Mouse (Mus musculus) kidney, embryonic 16.5 days (tissue): ENCODE data around the gene Tkfc. TPM values are rescaled to one million over a fixed set of nuclear protein-coding genes. Genes with fewer than 3 reads are reported as not detected.

Experiments used
- ATAC-seq: fragments of 200-750 bp; cut with Nextera tagmentation; 2 replicates; pipeline ENCODE4 v1.8.0; 2017; ENCODE audit warnings: moderate TSS enrichment; ENCODE audit not compliant: low FRiP score, low TSS enrichment
- H3K27ac ChIP-seq: fragments of 300-500 bp; sonication (generic); 2 replicates; pipeline ENCODE4 v1.5.1; 2014; ENCODE audit warnings: low read length
- H3K27me3 ChIP-seq: fragments of 300-500 bp; sonication (generic); 2 replicates; pipeline ENCODE4 v1.6.1; 2014; ENCODE audit warnings: low read length, control low read depth, mixed read lengths; ENCODE audit not compliant: insufficient read depth
- H3K36me3 ChIP-seq: fragments of 300-500 bp; sonication (generic); 2 replicates; pipeline ENCODE4 v1.6.1; 2014; ENCODE audit warnings: low read length, control low read depth, mixed read lengths; ENCODE audit not compliant: insufficient read depth
- H3K4me1 ChIP-seq: fragments of 300-500 bp; sonication (generic); 2 replicates; pipeline ENCODE4 v1.6.1; 2014; ENCODE audit warnings: low read length, control low read depth, mixed read lengths; ENCODE audit not compliant: insufficient read depth
- H3K4me2 ChIP-seq: fragments of 300-500 bp; sonication (generic); replicated peaks from 2 replicates; pipeline ENCODE4 v1.6.1; 2014; ENCODE audit warnings: low read depth, low read length
- H3K4me3 ChIP-seq: fragments of 300-500 bp; sonication (generic); 2 replicates; pipeline ENCODE4 v1.5.1; 2014; ENCODE audit warnings: mild to moderate bottlenecking, low read length
- H3K9ac ChIP-seq: fragments of 300-500 bp; sonication (generic); replicated peaks from 2 replicates; pipeline ENCODE4 v1.6.1; 2014; ENCODE audit warnings: low read length
- H3K9me3 ChIP-seq: fragments of 300-500 bp; sonication (generic); 2 replicates; pipeline ENCODE4 v1.6.1; 2016; ENCODE audit warnings: low read length, control low read depth
- WGBS: fragments of 180-500 bp; shearing (Covaris S2); extraction: QIAGEN DNeasy Blood & Tissue Kit; methylation state at CpG from one replicate; pipeline ENCODE4 v1.1.7; 2014; 5-methylcytosine and 5-hydroxymethylcytosine counted together
- polyA plus RNA-seq: library from polyadenylated mRNA; unstranded; fragments of >200 nt; fragmentation: Nextera tagmentation; extraction: Ambion mirVana; gene quantifications from 2 replicates; pipeline ENCODE4 v1.2.1, GENCODE M21; 2015

Gene Tkfc
- polyA plus RNA-seq, 1 experiment from 2014 or later = 54.9 TPM

DNA sequence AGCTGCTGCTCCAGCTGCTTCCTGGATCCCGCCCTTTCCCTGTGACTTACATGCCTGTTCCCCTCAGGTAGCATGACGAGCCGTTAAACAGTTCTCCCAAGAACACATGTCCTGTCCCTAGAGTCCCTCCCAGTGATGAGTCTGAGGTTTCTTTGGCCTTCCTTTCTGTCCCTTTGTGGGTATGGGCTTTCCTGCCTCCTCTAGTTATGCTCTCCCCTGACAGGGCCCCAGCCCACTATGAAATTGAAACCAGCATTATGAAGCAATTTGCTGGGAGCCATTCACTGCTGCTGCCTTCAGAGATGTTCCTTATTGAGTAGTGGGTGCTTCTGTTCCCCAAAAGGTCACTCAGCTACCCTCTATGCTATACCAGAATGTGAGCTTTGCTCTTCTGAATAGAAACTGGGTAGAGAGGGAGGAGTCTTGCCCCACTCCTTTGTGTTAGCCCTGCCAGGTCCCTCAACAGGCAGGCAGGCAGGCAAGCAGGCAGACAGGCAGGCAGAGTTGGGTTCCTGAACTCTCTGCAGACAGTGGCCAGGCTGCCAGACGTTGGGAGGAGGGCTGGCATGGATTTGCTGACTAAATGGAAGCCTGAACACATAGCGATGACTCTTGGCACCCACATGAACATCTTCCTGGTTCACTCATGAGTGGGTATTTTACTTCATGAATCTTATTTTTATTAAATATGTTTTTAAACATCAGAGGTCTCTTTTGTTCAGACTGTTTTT, 16.2 kb downstream of the Tkfc start:
- no peaks in the 10 kb centered on the region for H3K9me3 ChIP-seq
- H3K36me3 ChIP-seq = peaks cover 12% of the 10 kb centered on the region; the same call in 1 of the 2 replicates
- no peak overlapping the region for H3K4me3 ChIP-seq
- no peak overlapping the region for H3K4me2 ChIP-seq
- H3K9ac ChIP-seq = no peak overlapping the region
- ATAC-seq = no peak
- WGBS = 67% methylated on average over 5 of the region's 5 CpGs
- no peak overlapping the region for H3K27ac ChIP-seq
- H3K4me1 ChIP-seq = no peaks in the 10 kb centered on the region
- H3K27me3 ChIP-seq = no peaks in the 10 kb centered on the region

DNA sequence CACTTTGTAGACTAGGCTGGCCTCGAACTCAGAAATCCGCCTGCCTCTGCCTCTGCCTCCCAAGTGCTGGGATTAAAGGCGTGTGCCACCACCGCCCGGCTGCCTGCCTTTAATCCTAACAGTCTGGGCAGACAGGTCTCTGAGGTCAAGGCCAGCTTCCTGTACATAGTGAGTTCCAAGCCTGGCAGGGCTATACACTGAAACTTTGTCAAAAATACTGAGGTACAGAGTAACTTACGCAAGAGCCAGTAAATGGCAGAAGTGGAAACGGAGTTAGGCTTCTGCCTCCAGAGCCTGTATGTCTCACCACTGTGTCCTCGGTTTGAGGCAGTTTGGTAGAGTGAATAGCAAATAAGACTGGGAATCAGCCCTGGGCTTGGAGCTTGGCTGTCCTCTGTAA, 18.2 kb downstream of the Tkfc start:
- Histone ChIP-seq H3K27ac (no peak overlapping the region), H3K27me3 (no peaks in the 10 kb centered on the region), H3K9ac (no peak overlapping the region), H3K9me3 (no peaks in the 10 kb centered on the region), H3K4me2 (no peak overlapping the region), H3K36me3 (0 out of 2 replicates have a peak, but pooled peaks cover 3% of the 10 kb centered on the region), H3K4me3 (no peak overlapping the region), H3K4me1 (no peaks in the 10 kb centered on the region)
- WGBS = 91% methylated on average over 7 of the region's 8 CpGs
- no peak for ATAC-seq

DNA sequence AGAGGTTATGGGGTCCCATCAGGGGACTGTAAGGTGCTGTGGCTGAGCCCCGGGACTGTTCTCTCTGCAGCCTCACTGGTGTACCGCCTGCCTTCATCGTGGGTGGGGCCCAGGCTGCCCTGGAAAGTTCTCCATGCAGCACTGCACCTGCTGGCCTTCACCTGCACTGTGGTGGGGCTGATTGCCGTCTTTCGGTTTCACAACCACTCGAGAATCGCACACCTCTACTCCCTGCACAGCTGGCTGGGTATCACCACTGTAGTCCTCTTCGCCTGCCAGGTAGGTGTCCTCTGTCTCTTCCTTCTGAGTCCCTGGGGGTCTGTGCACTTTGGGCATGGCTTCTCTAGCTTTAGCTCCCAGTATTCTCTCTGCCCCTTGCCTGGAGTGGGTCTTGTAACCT, 20.3 kb downstream of the Tkfc start:
- 84% methylated on average over 8 of the region's 8 CpGs for WGBS
- ATAC-seq = peak; percentile 27; the same call in 1 of the 2 replicates

DNA sequence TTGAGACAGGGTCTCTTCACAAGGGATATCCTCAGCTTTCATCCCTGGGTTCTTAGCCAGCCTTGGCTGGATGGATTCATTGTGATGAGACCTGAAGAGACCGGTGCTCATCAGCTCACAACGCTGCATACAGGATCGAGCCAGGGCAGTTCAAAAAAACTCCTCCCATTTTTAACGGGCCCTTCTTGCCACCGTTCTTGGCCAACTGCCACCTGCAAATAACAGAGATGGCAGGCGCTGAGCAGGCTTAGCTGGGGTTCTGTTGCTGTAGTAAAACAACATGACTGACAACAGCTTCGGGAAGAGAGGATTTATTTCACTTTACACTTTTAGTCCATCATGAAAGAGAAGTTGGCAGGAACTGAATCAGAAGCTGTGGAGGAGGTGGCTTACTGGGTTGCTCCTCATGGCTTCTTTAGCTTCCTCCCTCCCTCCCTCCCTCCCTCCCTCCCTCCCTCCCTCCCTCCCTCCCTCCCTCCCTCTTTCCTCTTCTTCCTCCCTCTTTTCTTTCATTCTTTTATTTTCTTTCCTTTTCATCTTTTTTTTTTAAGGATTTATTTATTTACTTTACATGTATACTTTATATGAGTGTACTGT, 21.8 kb downstream of the Tkfc start:
- H3K4me2 ChIP-seq = no peak overlapping the region
- H3K27me3 ChIP-seq = no peaks in the 10 kb centered on the region
- ATAC-seq = no peak
- no peaks in the 10 kb centered on the region for H3K36me3 ChIP-seq
- no peak overlapping the region for H3K4me3 ChIP-seq
- no peaks in the 10 kb centered on the region for H3K9me3 ChIP-seq
- WGBS = 59% methylated on average over 7 of the region's 7 CpGs
- H3K4me1 ChIP-seq = no peaks in the 10 kb centered on the region; the same call in 1 of the 2 replicates
- H3K27ac ChIP-seq = no peak overlapping the region
- H3K9ac ChIP-seq = no peak overlapping the region

More for the DNA sequence above, 20.3 kb downstream of the Tkfc start:
- H3K4me2 ChIP-seq = no peak overlapping the region
- no peaks in the 10 kb centered on the region for H3K9me3 ChIP-seq
- H3K4me3 ChIP-seq = no peak overlapping the region
- no peak overlapping the region for H3K27ac ChIP-seq
- H3K27me3 ChIP-seq = no peaks in the 10 kb centered on the region
- H3K9ac ChIP-seq = no peak overlapping the region
- H3K36me3 ChIP-seq = no peaks in the 10 kb centered on the region
- H3K4me1 ChIP-seq = no peaks in the 10 kb centered on the region

DNA sequence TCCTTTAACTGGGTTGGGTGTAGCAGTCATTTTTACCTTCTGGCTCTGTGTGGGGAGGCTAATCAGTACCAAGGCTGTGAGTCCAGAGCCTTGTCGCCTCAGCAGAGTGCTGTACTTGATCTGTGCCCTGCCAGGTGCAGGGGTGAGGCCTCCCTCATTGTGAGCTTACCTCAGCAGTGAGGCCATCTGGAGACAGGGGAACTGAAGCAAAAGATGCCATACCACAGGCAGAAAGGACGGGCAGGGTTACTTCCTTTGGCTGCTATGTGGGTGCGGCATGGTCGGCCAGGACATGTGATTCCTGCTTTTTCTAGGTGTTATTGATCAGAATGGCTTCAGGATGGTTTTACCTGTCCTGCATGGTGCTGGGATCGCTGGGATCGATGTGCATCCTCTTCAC, 23.5 kb downstream of the Tkfc start:
- no peak for ATAC-seq
- no peak overlapping the region for H3K9ac ChIP-seq
- H3K4me2 ChIP-seq = no peak overlapping the region
- no peaks in the 10 kb centered on the region for H3K27me3 ChIP-seq
- H3K9me3 ChIP-seq = no peaks in the 10 kb centered on the region
- H3K27ac ChIP-seq = no peak overlapping the region
- no peaks in the 10 kb centered on the region for H3K36me3 ChIP-seq
- peaks cover 10% of the 10 kb centered on the region for H3K4me1 ChIP-seq
- 82% methylated on average over 6 of the region's 6 CpGs for WGBS
- H3K4me3 ChIP-seq = no peak overlapping the region

DNA sequence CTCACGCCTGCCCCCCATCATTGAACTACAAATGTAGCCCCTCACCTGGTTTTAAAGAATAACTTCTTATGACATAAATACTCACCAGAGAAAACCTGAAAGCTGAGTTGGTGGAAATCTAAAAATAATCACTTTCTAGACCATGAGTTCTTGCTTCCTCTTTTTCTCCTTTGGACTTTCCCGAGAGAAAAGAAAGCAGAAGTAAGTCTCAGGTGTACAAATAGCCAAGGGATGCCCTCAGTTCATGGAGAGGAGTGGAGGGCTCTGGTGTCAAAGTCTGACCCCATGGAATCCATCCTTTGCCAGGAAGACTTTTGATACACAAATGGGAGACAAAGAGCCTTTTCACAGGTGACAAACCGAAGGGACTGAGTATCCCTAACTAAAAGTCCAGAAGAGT, 24.7 kb downstream of the Tkfc start:
- H3K4me1 ChIP-seq = peaks cover 15% of the 10 kb centered on the region
- ATAC-seq = no peak
- no peaks in the 10 kb centered on the region for H3K27me3 ChIP-seq
- H3K9ac ChIP-seq = no peak overlapping the region
- no peak overlapping the region for H3K27ac ChIP-seq
- WGBS = 83% methylated on average over 3 of the region's 3 CpGs
- H3K4me2 ChIP-seq = no peak overlapping the region
- H3K9me3 ChIP-seq = no peaks in the 10 kb centered on the region
- H3K4me3 ChIP-seq = no peak overlapping the region
- H3K36me3 ChIP-seq = no peaks in the 10 kb centered on the region

DNA sequence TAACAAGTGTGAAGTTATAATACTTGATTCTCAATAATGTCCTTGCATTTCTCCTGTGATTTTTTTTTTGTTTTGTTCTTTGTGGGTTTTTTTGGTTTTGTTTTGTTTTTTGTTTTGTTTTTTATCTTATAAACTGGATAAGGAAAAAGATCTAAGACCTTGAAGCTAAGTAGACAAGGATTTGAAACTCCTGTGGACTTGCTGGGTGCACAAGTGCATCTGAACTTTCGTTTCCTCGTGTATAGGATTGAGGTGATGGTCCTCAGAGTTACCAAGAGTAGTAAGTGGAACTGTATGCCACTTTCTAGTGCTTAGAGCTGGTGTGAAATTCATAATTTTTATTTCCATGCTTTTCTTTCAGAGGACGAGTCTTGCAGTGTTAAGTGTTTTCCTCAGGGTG, 25.4 kb downstream of the Tkfc start:
- 78% methylated on average over 3 of the region's 3 CpGs for WGBS
- H3K27me3 ChIP-seq = no peaks in the 10 kb centered on the region
- H3K4me3 ChIP-seq = no peak overlapping the region
- no peak overlapping the region for H3K4me2 ChIP-seq
- H3K9me3 ChIP-seq = no peaks in the 10 kb centered on the region
- peaks cover 15% of the 10 kb centered on the region for H3K4me1 ChIP-seq
- H3K36me3 ChIP-seq = peaks cover under 1% of the 10 kb centered on the region; the same call in 1 of the 2 replicates
- ATAC-seq = no peak
- no peak overlapping the region for H3K9ac ChIP-seq
- H3K27ac ChIP-seq = no peak overlapping the region

DNA sequence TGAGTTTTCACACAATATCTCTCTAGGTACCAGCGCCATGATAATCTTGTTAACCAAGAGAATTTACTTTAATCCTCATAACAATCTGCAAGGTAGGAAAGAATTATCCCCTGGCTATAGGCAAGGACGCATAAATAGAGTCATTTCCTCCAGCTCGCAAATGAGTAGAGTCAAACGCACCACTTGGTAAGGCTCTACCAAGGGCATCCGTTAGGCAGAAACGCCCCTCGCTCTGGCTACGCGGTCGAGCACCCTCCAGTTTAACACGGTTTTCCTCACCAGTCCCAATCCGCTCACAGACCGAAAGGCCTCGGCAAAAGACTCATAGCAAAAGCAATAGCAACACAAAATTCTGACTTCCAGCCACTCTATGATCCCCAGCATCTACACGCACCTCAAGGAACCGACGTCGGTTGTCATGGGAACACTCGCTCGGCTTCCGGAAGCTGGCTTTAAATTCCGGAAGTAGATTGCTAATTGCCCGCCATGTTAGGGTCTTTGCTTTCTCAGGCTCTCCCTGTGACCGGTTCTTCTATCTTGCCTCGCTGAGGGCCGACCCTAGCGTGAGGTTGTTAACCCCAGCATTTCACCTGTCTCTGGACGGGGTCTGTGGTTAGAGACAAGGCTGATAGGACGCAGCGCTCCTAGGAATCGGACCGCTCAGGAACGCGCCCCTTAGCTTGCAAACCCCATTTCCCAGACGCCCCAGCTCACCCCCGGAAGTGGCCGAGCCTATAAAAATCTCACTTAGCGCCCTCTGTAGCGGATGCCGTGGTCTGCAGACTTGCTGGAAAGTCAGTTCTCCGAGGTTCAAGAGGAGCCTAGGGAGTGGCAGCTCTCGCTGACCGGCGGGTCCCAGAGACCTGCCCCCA, 28.5 kb downstream of the Tkfc start, which contains the start of the genes Cyb561a3 and Tmem138:
Cyb561a3 (plus strand) TSS at position 483 of the 872 bp plus-strand sequence.
Tmem138 (minus strand) TSS at position 673 of the 872 bp plus-strand sequence.
- Histone ChIP-seq H3K9me3 (no peaks in the 10 kb centered on the region), H3K4me1 (peaks cover 15% of the 10 kb centered on the region), H3K27me3 (no peaks in the 10 kb centered on the region), H3K4me2 (peak within 1 kb of the TSS; percentile 87), H3K27ac (peak within 1 kb of the TSS; percentile 95), H3K36me3 (peaks cover 20% of the 10 kb centered on the region), H3K4me3 (peak within 1 kb of the TSS; percentile 64), H3K9ac (peak within 1 kb of the TSS; percentile 87)
- WGBS = under 1% methylated on average over 44 of the region's 44 CpGs
- ATAC-seq = peak; percentile 97

DNA sequence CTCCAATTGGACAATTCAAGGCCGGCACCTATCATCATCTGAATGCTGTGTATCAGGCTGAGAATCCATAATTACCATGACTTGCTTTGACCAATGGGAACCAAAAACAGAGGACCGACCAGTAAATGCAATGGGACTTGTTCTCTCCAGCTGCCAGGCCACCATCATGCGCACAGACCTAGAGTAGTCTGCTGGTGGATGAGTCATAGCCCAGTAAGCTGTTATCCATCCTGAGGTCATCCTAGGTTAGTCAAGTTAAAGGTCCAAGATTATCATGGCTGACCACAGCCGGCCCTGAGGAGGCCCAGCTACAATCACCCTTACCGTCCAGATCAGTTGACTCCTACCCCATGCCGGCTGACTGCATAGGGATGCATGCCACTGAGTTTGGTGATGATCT, 35.8 kb downstream of the Tkfc start:
- H3K27me3 ChIP-seq = peaks cover 3% of the 10 kb centered on the region; the same call in 1 of the 2 replicates
- H3K36me3 ChIP-seq = peaks cover 29% of the 10 kb centered on the region
- H3K9me3 ChIP-seq = no peaks in the 10 kb centered on the region
- 97% methylated on average over 6 of the region's 6 CpGs for WGBS
- no peak overlapping the region for H3K4me2 ChIP-seq
- H3K4me1 ChIP-seq = no peaks in the 10 kb centered on the region
- H3K9ac ChIP-seq = no peak overlapping the region
- no peak overlapping the region for H3K4me3 ChIP-seq
- no peak overlapping the region for H3K27ac ChIP-seq
- no peak for ATAC-seq
